Mouse (Mus musculus) spleen, adult 2 months (tissue): ENCODE results near the gene Gsdme. TPM values are rescaled to one million over a fixed set of nuclear protein-coding genes. Genes with fewer than 3 reads are reported as not detected.
A peak's percentile ranks its signal among the peaks of the same experiment; 100 is the strongest.

ENCODE experiments used
- DNase-seq, 2 experiments: peaks; one replicate each; pipeline versions ENCODE4 v3.0.0 to v3.0.0-alpha.2; 2012 to 2021; ENCODE audit warnings: low spot score in 2 of 2, low read depth in 1 of 2
- H3K27ac ChIP-seq: fragments of 200-500 bp; 2 replicates; pipeline ENCODE4 v1.5.1; 2012; ENCODE audit warnings: low read length, inconsistent platforms; ENCODE audit not compliant: insufficient read depth
- H3K27me3 ChIP-seq: fragments of 200-500 bp; 2 replicates; pipeline ENCODE4 v1.6.1; 2012; ENCODE audit warnings: mild to moderate bottlenecking, moderate library complexity, low read length, inconsistent platforms; ENCODE audit not compliant: control insufficient read depth, insufficient read depth
- H3K36me3 ChIP-seq: fragments of 200-500 bp; 2 replicates; pipeline ENCODE4 v1.6.1; 2012; ENCODE audit warnings: mild to moderate bottlenecking, low read length, inconsistent platforms; ENCODE audit not compliant: control insufficient read depth, insufficient read depth
- H3K4me1 ChIP-seq: fragments of 200-500 bp; 2 replicates; pipeline ENCODE4 v1.6.1; 2011; ENCODE audit warnings: inconsistent platforms; ENCODE audit not compliant: control insufficient read depth, insufficient read depth, insufficient read length
- H3K4me3 ChIP-seq: fragments of 200-500 bp; 2 replicates; pipeline ENCODE4 v1.5.1; 2011; ENCODE audit warnings: mild to moderate bottlenecking, inconsistent platforms; ENCODE audit not compliant: insufficient read depth, insufficient read length; ENCODE audit errors: extremely low read depth
- CTCF ChIP-seq: fragments of 200-500 bp; IDR thresholded peaks from 2 replicates; pipeline ENCODE4 v1.5.1; 2011; ENCODE audit warnings: mild to moderate bottlenecking, inconsistent platforms; ENCODE audit not compliant: insufficient read depth, insufficient read length, insufficient replicate concordance; ENCODE audit errors: extremely low read depth
- POLR2A ChIP-seq: fragments of 200-500 bp; IDR thresholded peaks from 2 replicates; pipeline ENCODE4 v1.6.1; 2011; ENCODE audit warnings: low read depth, low read length, inconsistent platforms
- WGBS: fragments of 180-500 bp; shearing (Covaris S2); methylation state at CpG from one replicate; pipeline ENCODE4 v1.1.7; 2018; 5-methylcytosine and 5-hydroxymethylcytosine counted together
- polyA plus RNA-seq: library from polyadenylated mRNA; depleted of rRNA; stranded (reverse); fragments of >200 nt; gene quantifications from 2 replicates; pipeline ENCODE4 v1.2.3, GENCODE M21; 2012; rRNA removed

Gene Gsdme
- 0.82 and 0.84 TPM in 2 replicates for polyA plus RNA-seq

GRCm38 (mm10) chr6:50263670-50264069 lies at the start of gene Gsdme:
Gene Gsdme (minus strand): TSS chr6:50263862.
- Histone ChIP-seq H3K36me3 (no peaks in the 10 kb centered on the region), H3K27ac (no peak within 1 kb of the TSS), H3K4me3 (no peak within 1 kb of the TSS), H3K27me3 (0 out of 2 replicates have a peak, but pooled peaks cover 3% of the 10 kb centered on the region), H3K4me1 (peaks cover 3% of the 10 kb centered on the region; the same call in 1 of the 2 replicates)
- DNase-seq: no peak
- WGBS: 55% methylated on average over 6 of the region's 6 CpGs
- no peak for TF ChIP-seq CTCF

GRCm38 (mm10) chr6:50312647-50313046 lies 49.0 kb upstream of the Gsdme start:
- no peaks in the 10 kb centered on the region for H3K27me3 ChIP-seq
- peak; percentile 33 to 67 for DNase-seq
- no peak overlapping the region for H3K4me3 ChIP-seq
- H3K4me1 ChIP-seq: no peaks in the 10 kb centered on the region
- H3K36me3 ChIP-seq: no peaks in the 10 kb centered on the region
- no peak for TF ChIP-seq POLR2A
- TF ChIP-seq CTCF: peak; percentile 91
- H3K27ac ChIP-seq: no peak overlapping the region
- 63% methylated on average over 4 of the region's 4 CpGs for WGBS

DNA sequence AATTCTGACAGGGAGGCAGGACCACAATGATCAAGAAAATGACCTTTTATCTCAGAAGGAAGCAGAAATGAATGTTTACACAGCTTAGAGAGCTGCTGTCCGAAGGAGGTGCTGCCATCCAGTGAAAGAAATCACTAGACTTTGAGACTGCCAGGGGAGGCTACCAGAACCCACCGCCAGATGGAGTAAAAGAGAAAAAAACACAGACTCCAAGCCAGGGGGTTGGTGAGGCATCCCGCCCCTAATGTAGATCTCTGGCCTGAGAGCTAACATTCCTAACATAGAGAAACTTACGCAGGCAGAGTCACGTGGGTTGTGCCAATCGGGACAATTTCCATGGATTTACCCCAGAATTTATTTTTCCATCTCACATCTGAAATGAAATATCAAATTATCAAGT lies 45.4 kb upstream of the Gsdme start:
- H3K27me3 ChIP-seq: no peaks in the 10 kb centered on the region
- H3K36me3 ChIP-seq: no peaks in the 10 kb centered on the region
- H3K27ac ChIP-seq: no peak overlapping the region
- no peak overlapping the region for H3K4me3 ChIP-seq
- TF ChIP-seq CTCF (peak; percentile 7; the same call in 1 of the 2 replicates), POLR2A (no peak)
- H3K4me1 ChIP-seq: peaks cover 4% of the 10 kb centered on the region; the same call in 1 of the 2 replicates
- DNase-seq: no peak
- 74% methylated on average over 6 of the region's 6 CpGs for WGBS

- Histone ChIP-seq H3K4me3 (no peak overlapping the region), H3K27ac (no peak overlapping the region), H3K4me1 (peaks cover 9% of the 10 kb centered on the region; the same call in 1 of the 2 replicates), H3K36me3 (no peaks in the 10 kb centered on the region), H3K27me3 (no peaks in the 10 kb centered on the region)
- TF ChIP-seq CTCF: no peak
- 58% methylated on average over 4 of the region's 4 CpGs for WGBS
- no peak for DNase-seq
Measured at GRCm38 (mm10) chr6:50306625-50307024, 43.0 kb upstream of the Gsdme start.

GRCm38 (mm10) chr6:50304949-50305491 lies 41.4 kb upstream of the Gsdme start:
- TF ChIP-seq POLR2A: no peak
- peak; percentile 76; the same call in 1 of the 2 replicates for TF ChIP-seq CTCF
- Histone ChIP-seq H3K27ac (peak overlapping the region; percentile 71), H3K27me3 (no peaks in the 10 kb centered on the region), H3K4me1 (peaks cover 9% of the 10 kb centered on the region; the same call in 1 of the 2 replicates), H3K4me3 (no peak overlapping the region), H3K36me3 (no peaks in the 10 kb centered on the region)
- peak; percentile 49 to 71 for DNase-seq
- 24% methylated on average over 4 of the region's 4 CpGs for WGBS

DNA sequence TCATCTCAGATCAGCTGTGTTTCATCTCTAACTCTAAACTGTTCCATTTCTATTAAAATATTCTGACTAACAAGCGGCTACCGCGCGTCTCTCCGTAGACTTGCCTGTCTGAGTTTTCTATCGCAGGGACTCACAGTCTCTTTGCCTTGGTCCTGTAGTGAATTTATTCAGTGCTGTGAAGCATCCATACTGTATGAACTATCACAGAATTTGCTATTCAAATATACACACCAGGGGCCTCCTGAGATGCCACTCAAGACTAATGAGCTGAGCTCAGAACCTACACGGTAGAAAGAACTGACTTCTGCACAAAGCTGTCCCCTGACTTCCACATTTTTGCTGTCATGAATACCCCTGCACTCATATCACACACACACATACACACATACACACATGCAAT lies 37.5 kb upstream of the Gsdme start:
- no peak overlapping the region for H3K27ac ChIP-seq
- no peak for DNase-seq
- WGBS: 88% methylated on average over 7 of the region's 7 CpGs
- H3K4me3 ChIP-seq: no peak overlapping the region
- TF ChIP-seq POLR2A: no peak
- TF ChIP-seq CTCF: no peak
- H3K36me3 ChIP-seq: no peaks in the 10 kb centered on the region
- no peaks in the 10 kb centered on the region for H3K27me3 ChIP-seq
- H3K4me1 ChIP-seq: peaks cover 9% of the 10 kb centered on the region; the same call in 1 of the 2 replicates

DNA sequence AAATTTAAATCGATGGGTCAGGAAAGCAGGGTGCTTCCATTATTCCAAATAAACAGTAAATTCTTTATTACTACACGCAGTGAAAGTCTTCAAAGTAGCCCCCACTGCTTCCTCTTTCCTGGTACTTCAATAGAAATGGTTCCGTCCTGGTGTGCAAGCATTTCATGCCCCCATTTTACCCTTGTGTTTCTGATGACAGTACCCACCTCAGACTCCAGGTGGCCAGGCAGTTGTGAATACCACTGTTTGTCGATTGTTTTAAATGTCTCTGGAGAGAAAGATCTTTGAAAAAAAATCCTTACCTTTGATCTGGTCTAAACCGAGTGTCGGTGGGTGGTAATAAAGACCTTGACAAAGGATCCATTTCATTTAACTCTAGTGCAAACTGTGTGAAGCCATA lies 37.0 kb upstream of the Gsdme start:
- Histone ChIP-seq H3K27me3 (no peaks in the 10 kb centered on the region), H3K27ac (no peak overlapping the region), H3K36me3 (no peaks in the 10 kb centered on the region), H3K4me3 (no peak overlapping the region), H3K4me1 (peaks cover 9% of the 10 kb centered on the region; the same call in 1 of the 2 replicates)
- no peak for DNase-seq
- TF ChIP-seq POLR2A (no peak), CTCF (no peak)
- WGBS: 84% methylated on average over 6 of the region's 6 CpGs
